Mouse (Mus musculus): ENCODE results near the gene Tbc1d22a. TPM values are rescaled to one million over a fixed set of nuclear protein-coding genes. Genes with fewer than 3 reads are reported as not detected.

Tbc1d22a gene
- polyA plus RNA-seq, 1 experiment from 2014 or later: 9.6 TPM

DNA sequence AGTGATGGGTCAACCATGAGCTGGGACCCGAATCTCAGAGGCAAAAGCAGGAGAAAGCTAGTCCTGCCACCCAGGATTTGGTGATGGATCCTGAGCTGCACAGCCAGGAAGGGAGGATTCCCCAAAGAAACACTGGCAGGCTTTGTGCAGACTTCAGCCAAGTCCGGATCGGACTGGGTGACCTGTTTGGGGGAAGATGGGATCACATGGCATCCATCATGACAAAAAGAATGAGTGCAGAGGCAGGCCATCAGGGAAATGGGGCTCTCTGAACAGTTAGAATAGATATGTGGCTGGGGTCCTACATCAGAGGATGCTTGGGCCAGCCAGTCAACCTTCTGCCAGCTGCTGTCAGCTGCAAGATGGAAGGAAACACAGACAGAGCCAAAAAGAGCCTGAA is 328.1 kb downstream of the Tbc1d22a start:
- DNase-seq (ENCODE audit: low spot score) (no peak), ATAC-seq (replicated peaks; ENCODE audit: low FRiP score, low TSS enrichment, low read depth) (no peak)
- Histone ChIP-seq H3K9ac (ENCODE audit: low read length) (no peak overlapping the region), H3K36me3 (ENCODE audit: control insufficient read depth, insufficient read depth, low read length) (no peaks in the 10 kb centered on the region), H3K27ac (ENCODE audit: low read depth) (no peak overlapping the region), H3K27me3 (replicated peaks; ENCODE audit: control insufficient read depth, insufficient read depth, low read length) (no peaks in the 10 kb centered on the region), H3K9me3 (ENCODE audit: control insufficient read depth, low read length) (no peaks in the 10 kb centered on the region), H3K4me1 (replicated peaks; ENCODE audit: control insufficient read depth, insufficient read depth, low read length) (no peaks in the 10 kb centered on the region), H3K4me2 (ENCODE audit: low read length) (no peak overlapping the region), H3K4me3 (ENCODE audit: low read depth, low read length) (no peak overlapping the region)
- WGBS: 80% methylated on average over 3 of the region's 3 CpGs

DNA sequence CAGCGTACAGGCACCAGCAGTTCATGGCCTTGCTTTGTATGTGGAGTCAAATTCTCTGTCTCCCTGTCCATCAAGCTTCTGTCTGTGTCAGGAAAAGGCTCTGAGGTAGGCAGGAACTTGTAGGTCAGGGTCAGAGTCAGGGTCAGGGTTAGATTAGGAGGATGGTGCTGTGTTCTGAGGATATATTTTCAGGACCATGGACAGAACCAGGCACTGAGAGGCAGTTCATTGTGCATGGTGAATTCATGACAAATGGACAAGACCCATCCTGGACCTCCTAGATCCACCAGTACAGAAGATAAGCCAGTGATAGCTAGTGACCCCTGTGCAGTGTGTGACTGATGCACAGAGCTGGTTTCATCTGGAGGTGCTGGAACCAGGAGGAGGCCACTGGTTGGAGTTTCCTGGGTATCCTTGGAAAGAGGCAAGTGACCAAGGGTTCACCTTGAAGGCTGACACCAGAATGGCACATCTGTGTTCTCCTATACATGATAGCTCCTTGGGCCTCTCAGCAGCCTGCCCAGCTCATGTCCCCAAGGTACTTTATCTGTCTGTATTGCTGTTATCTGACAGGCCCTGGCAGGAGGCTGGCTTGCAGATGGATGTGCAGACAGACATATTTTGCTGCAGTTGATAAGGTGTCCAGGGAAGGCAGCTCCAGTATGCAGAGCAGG is 330.0 kb downstream of the Tbc1d22a start:
- Histone ChIP-seq H3K36me3 (ENCODE audit: control insufficient read depth, insufficient read depth, low read length) (no peaks in the 10 kb centered on the region), H3K27ac (ENCODE audit: low read depth) (no peak overlapping the region), H3K4me3 (ENCODE audit: low read depth, low read length) (no peak overlapping the region), H3K4me1 (replicated peaks; ENCODE audit: control insufficient read depth, insufficient read depth, low read length) (no peaks in the 10 kb centered on the region), H3K9ac (ENCODE audit: low read length) (no peak overlapping the region), H3K4me2 (ENCODE audit: low read length) (no peak overlapping the region), H3K9me3 (ENCODE audit: control insufficient read depth, low read length) (no peaks in the 10 kb centered on the region), H3K27me3 (replicated peaks; ENCODE audit: control insufficient read depth, insufficient read depth, low read length) (no peaks in the 10 kb centered on the region)
- DNase-seq (ENCODE audit: low spot score) (no peak), ATAC-seq (replicated peaks; ENCODE audit: low FRiP score, low TSS enrichment, low read depth) (no peak)
- WGBS: 91% methylated on average over 1 of the region's 1 CpGs

Other genes with a start within 250 kb of the Tbc1d22a start
- gene Celsr1, start 180.7 kb upstream of the Tbc1d22a start, polyA plus RNA-seq (2014; fragmentation: Nextera tagmentation; extraction: Ambion mirVana): 1.3 and 2.2 TPM in 2 replicates
- 6.0 and 8.1 TPM in 2 replicates for gene Gramd4, start 156.8 kb upstream of the Tbc1d22a start, polyA plus RNA-seq (2014; fragmentation: Nextera tagmentation; extraction: Ambion mirVana)
- 11.5 and 11.7 TPM in 2 replicates for gene Cerk, start 28.3 kb upstream of the Tbc1d22a start, polyA plus RNA-seq (2014; fragmentation: Nextera tagmentation; extraction: Ambion mirVana)